Comparison of ENCODE assay signal across 22 mouse cellular contexts in genomic region chr12:56387647-56388205, GRCm38 (mm10). TPM values are rescaled to one million over a fixed set of nuclear protein-coding genes. Genes with fewer than 3 reads are reported as not detected.
A peak's percentile ranks its signal among the peaks of the same experiment; 100 is the strongest.
DNase-seq lines count a peak whose midpoint lies in the region; ATAC-seq lines count a peak whose summit lies in the region.
"Had no signal": no experiment of that assay in that cellular context is flagged by ENCODE, and none has a peak within 500 bp of the region (broad histone marks: within the 10 kb centered on the region; RNA-seq: fewer than 3 reads in every experiment).

No protein-coding gene starts in this region.

- no peak overlapping the region for H3K27ac ChIP-seq in hindbrain, embryonic 13.5 days
- no peak overlapping the region for H3K27ac ChIP-seq in hindbrain, embryonic 11.5 days (ENCODE audit: low read depth, low read length)
- no peak overlapping the region; the same call in 1 of the 2 replicates for H3K27ac ChIP-seq in neural tube, embryonic 13.5 days (replicated peaks)
- no peak overlapping the region for H3K27ac ChIP-seq in hindbrain, embryonic 16.5 days (ENCODE audit: low read depth, low read length)
- H3K27ac ChIP-seq in neural tube, embryonic 15.5 days (replicated peaks), result no peak overlapping the region
- H3K27ac ChIP-seq: heart, embryonic 13.5 days; kidney, embryonic 15.5 days; layer of hippocampus, adult 2 months; liver, embryonic 15.5 days had no signal

- H3K9me3 ChIP-seq in hindbrain, embryonic 13.5 days, result no peaks in the 10 kb centered on the region
- H3K9me3 ChIP-seq in hindbrain, embryonic 11.5 days (ENCODE audit: control insufficient read depth, low read length), result no peaks in the 10 kb centered on the region
- no peaks in the 10 kb centered on the region for H3K9me3 ChIP-seq in neural tube, embryonic 13.5 days
- H3K9me3 ChIP-seq in hindbrain, embryonic 16.5 days (ENCODE audit: control insufficient read depth, low read length), result no peaks in the 10 kb centered on the region
- H3K9me3 ChIP-seq in neural tube, embryonic 15.5 days (replicated peaks), result no peaks in the 10 kb centered on the region
- H3K9me3 ChIP-seq: heart, embryonic 13.5 days; kidney, embryonic 15.5 days; liver, embryonic 15.5 days had no signal

- WGBS in hindbrain, embryonic 13.5 days, result 41% methylated on average over 7 of the region's 7 CpGs
- 62% methylated on average over 7 of the region's 7 CpGs for WGBS in hindbrain, embryonic 11.5 days
- WGBS in neural tube, embryonic 13.5 days, result 36% methylated on average over 7 of the region's 7 CpGs
- 29% methylated on average over 7 of the region's 7 CpGs for WGBS in hindbrain, embryonic 16.5 days
- 29% methylated on average over 7 of the region's 7 CpGs for WGBS in neural tube, embryonic 15.5 days

- H3K4me3 ChIP-seq in hindbrain, embryonic 13.5 days, result no peak overlapping the region
- no peak overlapping the region for H3K4me3 ChIP-seq in hindbrain, embryonic 11.5 days (ENCODE audit: low read depth, low read length)
- H3K4me3 ChIP-seq in neural tube, embryonic 13.5 days, result no peak overlapping the region
- H3K4me3 ChIP-seq in hindbrain, embryonic 16.5 days (ENCODE audit: low read length), result no peak overlapping the region
- H3K4me3 ChIP-seq in neural tube, embryonic 15.5 days (replicated peaks), result no peak overlapping the region
- H3K4me3 ChIP-seq: heart, embryonic 13.5 days; kidney, embryonic 15.5 days; layer of hippocampus, adult 2 months; liver, embryonic 15.5 days had no signal

- peak overlapping the region; percentile 19 for H3K4me2 ChIP-seq in hindbrain, embryonic 13.5 days
- H3K4me2 ChIP-seq in hindbrain, embryonic 11.5 days (replicated peaks; ENCODE audit: low read depth, low read length), result no peak overlapping the region
- H3K4me2 ChIP-seq in neural tube, embryonic 13.5 days, result peak overlapping the region; percentile 20
- peak overlapping the region; percentile 33; the same call in 1 of the 2 replicates for H3K4me2 ChIP-seq in hindbrain, embryonic 16.5 days (ENCODE audit: low read length)
- peak overlapping the region; percentile 31; the same call in 1 of the 2 replicates for H3K4me2 ChIP-seq in neural tube, embryonic 15.5 days
- H3K4me2 ChIP-seq: heart, embryonic 13.5 days; kidney, embryonic 15.5 days; liver, embryonic 15.5 days had no signal

- peaks cover 17% of the 10 kb centered on the region for H3K4me1 ChIP-seq in hindbrain, embryonic 13.5 days (replicated peaks)
- H3K4me1 ChIP-seq in hindbrain, embryonic 11.5 days (replicated peaks; ENCODE audit: control insufficient read depth, insufficient read depth, low read length), result peaks cover 5% of the 10 kb centered on the region; the same call in 1 of the 2 replicates
- H3K4me1 ChIP-seq in neural tube, embryonic 13.5 days (replicated peaks), result peaks cover 20% of the 10 kb centered on the region
- peaks cover 3% of the 10 kb centered on the region; the same call in 1 of the 2 replicates for H3K4me1 ChIP-seq in hindbrain, embryonic 16.5 days (ENCODE audit: control insufficient read depth, insufficient read depth, low read depth, low read length)
- H3K4me1 ChIP-seq in neural tube, embryonic 15.5 days, result peaks cover 10% of the 10 kb centered on the region
- H3K4me1 ChIP-seq: heart, embryonic 13.5 days; kidney, embryonic 15.5 days; liver, embryonic 15.5 days had no signal

- no peaks in the 10 kb centered on the region for H3K27me3 ChIP-seq in hindbrain, embryonic 13.5 days
- H3K27me3 ChIP-seq in hindbrain, embryonic 11.5 days (ENCODE audit: control insufficient read depth, insufficient read depth, low read length), result no peaks in the 10 kb centered on the region
- H3K27me3 ChIP-seq in neural tube, embryonic 13.5 days, result no peaks in the 10 kb centered on the region
- H3K27me3 ChIP-seq in hindbrain, embryonic 16.5 days (replicated peaks; ENCODE audit: control insufficient read depth, insufficient read depth, low read length), result no peaks in the 10 kb centered on the region
- no peaks in the 10 kb centered on the region for H3K27me3 ChIP-seq in neural tube, embryonic 15.5 days (replicated peaks)
- H3K27me3 ChIP-seq: heart, embryonic 13.5 days; liver, embryonic 15.5 days had no signal

- no peak; the same call in 1 of the 2 replicates for ATAC-seq in hindbrain, embryonic 13.5 days (ENCODE audit: low FRiP score)
- ATAC-seq in hindbrain, embryonic 11.5 days (ENCODE audit: low FRiP score), result no peak
- peak; percentile 50 for ATAC-seq in neural tube, embryonic 13.5 days (ENCODE audit: low read depth)
- peak; percentile 30; the same call in 1 of the 2 replicates for ATAC-seq in hindbrain, embryonic 16.5 days
- peak; percentile 41 for ATAC-seq in neural tube, embryonic 15.5 days (ENCODE audit: low FRiP score)
- ATAC-seq: intestine, embryonic 16.5 days had no signal

- H3K36me3 ChIP-seq in hindbrain, embryonic 13.5 days, result no peaks in the 10 kb centered on the region
- no peaks in the 10 kb centered on the region for H3K36me3 ChIP-seq in hindbrain, embryonic 11.5 days (ENCODE audit: control insufficient read depth, insufficient read depth, low read length)
- H3K36me3 ChIP-seq in neural tube, embryonic 13.5 days, result no peaks in the 10 kb centered on the region
- H3K36me3 ChIP-seq in hindbrain, embryonic 16.5 days (ENCODE audit: control insufficient read depth, insufficient read depth, low read length), result no peaks in the 10 kb centered on the region
- H3K36me3 ChIP-seq in neural tube, embryonic 15.5 days, result no peaks in the 10 kb centered on the region
- H3K36me3 ChIP-seq: heart, embryonic 13.5 days; kidney, embryonic 15.5 days; liver, embryonic 15.5 days had no signal

- H3K9ac ChIP-seq in hindbrain, embryonic 13.5 days, result no peak overlapping the region
- no peak overlapping the region for H3K9ac ChIP-seq in hindbrain, embryonic 11.5 days (ENCODE audit: low read depth, low read length)
- H3K9ac ChIP-seq in neural tube, embryonic 13.5 days, result no peak overlapping the region
- no peak overlapping the region for H3K9ac ChIP-seq in hindbrain, embryonic 16.5 days (ENCODE audit: low read depth, low read length)
- H3K9ac ChIP-seq in neural tube, embryonic 15.5 days (replicated peaks), result no peak overlapping the region
- H3K9ac ChIP-seq: heart, embryonic 13.5 days; kidney, embryonic 15.5 days; liver, embryonic 15.5 days had no signal

- DNase-seq in hindbrain, embryonic 11.5 days (ENCODE audit: low spot score), result no peak
- DNase-seq in neural tube, embryonic 10.5 days (ENCODE audit: extremely low spot score, low spot score), result no peak
- DNase-seq in liver, result no peak
- no peak for DNase-seq in kidney, postnatal 25 days
- DNase-seq: adrenal gland, postnatal 25 days; cerebellum, adult 18-20 months; cerebellum, postnatal 36 days; gastrocnemius, postnatal 10 days; heart, adult 11 months; heart, postnatal 36 days; layer of hippocampus, postnatal 36 days; right cerebral cortex, postnatal 14 days; thymus, postnatal 36 days had no signal

RNA-seq across cellular contexts. Expression of gene Mbip, which starts 42.0 kb away (rescaled TPM):
- 45.7 and 49.3 TPM in 2 replicates for polyA plus RNA-seq in hindbrain, embryonic 13.5 days (2015; fragmentation: Nextera tagmentation; extraction: Ambion mirVana)
- polyA plus RNA-seq in hindbrain, embryonic 11.5 days (2014; fragmentation: Nextera tagmentation; extraction: Ambion mirVana), result 43.3 and 51.3 TPM in 2 replicates
- polyA plus RNA-seq in neural tube, embryonic 13.5 days (2015; fragmentation: Nextera tagmentation; extraction: Ambion mirVana), result 50.6 and 51.6 TPM in 2 replicates
- polyA plus RNA-seq in hindbrain, embryonic 16.5 days (2015; fragmentation: Nextera tagmentation; extraction: Ambion mirVana), result 34.9 and 38.1 TPM in 2 replicates
- polyA plus RNA-seq in neural tube, embryonic 15.5 days (2015; fragmentation: Nextera tagmentation; extraction: Ambion mirVana), result 41.8 and 43.1 TPM in 2 replicates

Comparison
In these comparisons a context has a peak if more than half of its experiments do, and no peak if none do; other contexts are left out.
1. ATAC-seq: peak in neural tube, embryonic 13.5 days (single experiment), hindbrain, embryonic 16.5 days (single experiment) and neural tube, embryonic 15.5 days (single experiment); none in hindbrain, embryonic 13.5 days (single experiment) and hindbrain, embryonic 11.5 days (single experiment).